Mouse (Mus musculus): ENCODE data around the gene 3110021N24Rik. TPM values are rescaled to one million over a fixed set of nuclear protein-coding genes. Genes with fewer than 3 reads are reported as not detected.

The 3110021N24Rik gene
- polyA plus RNA-seq, 1 experiment from 2014 or later: 1.4 TPM

- H3K4me2 ChIP-seq: no peak overlapping the region
- H3K36me3 ChIP-seq: no peaks in the 10 kb centered on the region
- peaks cover 4% of the 10 kb centered on the region for H3K4me1 ChIP-seq
- ATAC-seq (replicated peaks; ENCODE audit: low FRiP score): 0 out of 2 replicates have a peak, but pooled peaks have one; percentile 62
- WGBS: 64% methylated on average over 2 of the region's 2 CpGs
- H3K27me3 ChIP-seq: no peaks in the 10 kb centered on the region
- H3K27ac ChIP-seq: no peak overlapping the region
- no peak overlapping the region for H3K9ac ChIP-seq
- H3K4me3 ChIP-seq (replicated peaks): no peak overlapping the region
- no peaks in the 10 kb centered on the region for H3K9me3 ChIP-seq (replicated peaks)
These were observed 78.8 kb downstream of the 3110021N24Rik start for GRCm38 (mm10) chr4:108798083-108798830.

GRCm38 (mm10) chr4:108803535-108803934 is 84.1 kb downstream of the 3110021N24Rik start:
- Histone ChIP-seq H3K9ac (no peak overlapping the region), H3K27me3 (no peaks in the 10 kb centered on the region), H3K4me1 (no peaks in the 10 kb centered on the region), H3K4me2 (no peak overlapping the region), H3K4me3 (replicated peaks) (no peak overlapping the region), H3K36me3 (no peaks in the 10 kb centered on the region), H3K27ac (no peak overlapping the region), H3K9me3 (replicated peaks) (no peaks in the 10 kb centered on the region)
- ATAC-seq (replicated peaks; ENCODE audit: low FRiP score): no peak
- WGBS: 76% methylated on average over 2 of the region's 2 CpGs

DNA sequence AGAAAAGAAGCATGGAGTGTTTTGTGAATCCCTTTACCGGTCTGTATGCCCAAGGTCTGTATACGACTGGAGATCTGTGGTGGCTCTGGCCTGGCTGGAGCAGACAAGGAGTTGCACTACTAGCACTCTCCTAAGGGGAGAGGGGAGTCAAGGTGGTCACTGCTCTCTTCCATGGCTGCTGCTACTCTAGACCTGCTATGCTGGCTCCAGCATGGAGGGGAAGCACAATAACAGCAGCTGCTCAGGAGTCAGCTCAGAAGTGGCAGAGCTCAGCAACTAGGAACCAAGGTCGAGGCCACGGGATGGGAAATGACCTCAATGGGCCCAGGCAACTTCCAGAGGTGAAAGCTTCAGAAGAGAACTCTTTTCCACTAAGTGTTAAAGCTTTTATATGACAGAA is 91.7 kb downstream of the 3110021N24Rik start:
- 59% methylated on average over 4 of the region's 4 CpGs for WGBS
- Histone ChIP-seq H3K4me3 (replicated peaks) (no peak overlapping the region), H3K36me3 (peaks cover 12% of the 10 kb centered on the region; the same call in 1 of the 2 replicates), H3K27me3 (no peaks in the 10 kb centered on the region), H3K9me3 (replicated peaks) (no peaks in the 10 kb centered on the region), H3K4me2 (no peak overlapping the region), H3K4me1 (no peaks in the 10 kb centered on the region), H3K27ac (no peak overlapping the region), H3K9ac (no peak overlapping the region)
- no peak for ATAC-seq (replicated peaks; ENCODE audit: low FRiP score)

DNA sequence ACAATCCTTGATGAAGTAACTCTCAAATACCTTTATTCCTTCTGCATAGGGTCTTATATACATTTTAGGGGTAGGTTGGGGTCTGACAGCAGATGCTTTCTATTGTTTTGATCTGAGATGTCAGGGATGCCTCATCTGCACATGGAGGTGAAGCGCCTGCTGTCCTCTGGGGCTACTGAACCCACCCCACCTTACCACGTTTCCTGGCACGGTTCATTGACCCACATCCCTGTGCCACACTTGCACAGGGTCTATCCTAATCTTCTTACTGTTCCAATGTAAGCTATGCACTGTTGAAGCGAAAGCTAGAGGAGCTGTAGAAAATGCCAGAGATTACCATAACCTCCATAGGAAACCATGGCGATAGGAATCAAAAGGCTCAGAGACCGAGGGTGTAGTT is 92.1 kb downstream of the 3110021N24Rik start:
- no peak overlapping the region for H3K9ac ChIP-seq
- no peak overlapping the region for H3K4me2 ChIP-seq
- H3K36me3 ChIP-seq: peaks cover 12% of the 10 kb centered on the region; the same call in 1 of the 2 replicates
- no peak for ATAC-seq (replicated peaks; ENCODE audit: low FRiP score)
- no peak overlapping the region for H3K4me3 ChIP-seq (replicated peaks)
- no peaks in the 10 kb centered on the region for H3K4me1 ChIP-seq
- no peaks in the 10 kb centered on the region for H3K27me3 ChIP-seq
- WGBS: 65% methylated on average over 6 of the region's 6 CpGs
- no peak overlapping the region for H3K27ac ChIP-seq
- H3K9me3 ChIP-seq (replicated peaks): no peaks in the 10 kb centered on the region

DNA sequence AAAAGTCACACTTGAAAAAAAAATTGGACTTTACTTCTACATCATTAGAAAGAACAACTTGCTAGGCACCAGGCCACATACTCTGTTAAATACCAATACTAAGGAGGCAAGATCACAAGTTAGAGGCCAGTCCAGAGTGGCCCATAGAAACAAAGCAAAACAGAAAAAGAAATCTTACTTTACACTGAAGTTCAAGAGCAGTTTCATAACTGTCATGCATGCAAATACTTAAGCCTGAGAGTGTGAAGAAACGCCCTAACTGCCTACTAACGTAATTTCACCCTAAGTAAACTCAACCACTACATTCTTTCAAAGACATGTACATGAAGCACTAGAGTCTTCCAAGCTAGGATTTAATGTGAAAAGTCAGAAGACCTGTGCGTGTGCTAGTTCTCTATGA is 106.2 kb downstream of the 3110021N24Rik start:
- peaks cover 88% of the 10 kb centered on the region for H3K36me3 ChIP-seq
- no peaks in the 10 kb centered on the region for H3K4me1 ChIP-seq
- no peak overlapping the region for H3K4me2 ChIP-seq
- no peaks in the 10 kb centered on the region for H3K27me3 ChIP-seq
- no peak overlapping the region for H3K4me3 ChIP-seq (replicated peaks)
- no peaks in the 10 kb centered on the region for H3K9me3 ChIP-seq (replicated peaks)
- no peak for ATAC-seq (replicated peaks; ENCODE audit: low FRiP score)
- H3K27ac ChIP-seq: no peak overlapping the region
- H3K9ac ChIP-seq: no peak overlapping the region
- WGBS: 95% methylated on average over 3 of the region's 3 CpGs

DNA sequence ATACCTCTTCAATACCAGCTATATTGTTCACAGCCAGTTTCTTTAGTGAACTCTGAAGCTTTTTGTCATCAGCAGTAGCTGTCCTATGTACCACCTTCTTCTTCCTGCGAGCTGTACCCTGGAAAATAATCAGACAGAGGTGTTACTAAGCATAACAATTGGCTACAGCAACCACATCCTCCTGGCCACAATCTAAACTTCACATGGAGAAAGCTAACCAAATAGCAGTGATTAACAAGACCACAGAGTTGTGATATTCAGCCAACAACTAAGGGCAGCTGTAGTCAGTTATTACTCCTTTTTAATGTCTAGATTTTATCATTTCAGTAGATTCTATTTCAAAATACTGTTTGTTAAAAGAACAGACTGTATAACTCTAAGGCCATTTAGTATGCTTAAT is 106.6 kb downstream of the 3110021N24Rik start:
- no peak overlapping the region for H3K27ac ChIP-seq
- H3K4me2 ChIP-seq: no peak overlapping the region
- H3K4me3 ChIP-seq (replicated peaks): no peak overlapping the region
- peaks cover 84% of the 10 kb centered on the region for H3K36me3 ChIP-seq
- ATAC-seq (replicated peaks; ENCODE audit: low FRiP score): no peak
- 90% methylated on average over 1 of the region's 1 CpGs for WGBS
- H3K9me3 ChIP-seq (replicated peaks): no peaks in the 10 kb centered on the region
- no peaks in the 10 kb centered on the region for H3K27me3 ChIP-seq
- no peak overlapping the region for H3K9ac ChIP-seq
- H3K4me1 ChIP-seq: no peaks in the 10 kb centered on the region

DNA sequence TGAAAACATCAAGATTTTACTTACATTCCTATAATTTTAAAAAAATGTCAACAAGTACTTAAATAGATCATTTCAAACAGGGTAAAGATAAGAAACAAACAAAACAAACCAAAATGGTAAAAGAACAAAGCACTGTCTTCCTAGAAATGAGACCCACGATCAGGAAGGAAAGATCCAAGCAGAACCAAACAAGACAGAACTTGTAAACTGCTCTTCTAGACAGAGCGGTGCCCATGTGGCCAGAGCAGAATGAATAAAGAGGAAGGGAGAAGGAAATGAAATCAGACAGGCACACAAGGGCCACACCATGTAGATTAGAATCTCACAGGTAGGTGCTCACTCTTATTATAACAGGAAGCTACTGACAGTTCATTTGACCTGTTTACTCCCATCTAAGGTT is 107.2 kb downstream of the 3110021N24Rik start:
- Histone ChIP-seq H3K36me3 (peaks cover 79% of the 10 kb centered on the region), H3K27ac (no peak overlapping the region), H3K9ac (no peak overlapping the region), H3K4me2 (no peak overlapping the region), H3K27me3 (no peaks in the 10 kb centered on the region), H3K4me1 (peaks cover 1% of the 10 kb centered on the region), H3K9me3 (replicated peaks) (no peaks in the 10 kb centered on the region), H3K4me3 (replicated peaks) (no peak overlapping the region)
- ATAC-seq (replicated peaks; ENCODE audit: low FRiP score): no peak
- WGBS: 91% methylated on average over 2 of the region's 2 CpGs

- H3K27ac ChIP-seq: no peak overlapping the region
- no peaks in the 10 kb centered on the region for H3K9me3 ChIP-seq (replicated peaks)
- WGBS: 95% methylated on average over 1 of the region's 1 CpGs
These were observed 111.2 kb downstream of the 3110021N24Rik start for GRCm38 (mm10) chr4:108830698-108831097.

More at GRCm38 (mm10) chr4:108830698-108831097, 111.2 kb downstream of the 3110021N24Rik start:
- Histone ChIP-seq H3K4me2 (no peak overlapping the region), H3K9ac (no peak overlapping the region), H3K27me3 (no peaks in the 10 kb centered on the region), H3K4me1 (peaks cover 15% of the 10 kb centered on the region), H3K36me3 (peaks cover 42% of the 10 kb centered on the region), H3K4me3 (replicated peaks) (no peak overlapping the region)
- no peak for ATAC-seq (replicated peaks; ENCODE audit: low FRiP score)

Other genes starting within 250 kb of the 3110021N24Rik start
- gene Prpf38a, start 140.3 kb upstream of the 3110021N24Rik start, polyA plus RNA-seq (2015; fragmentation: Nextera tagmentation; extraction: Ambion mirVana): 87.8 and 88.8 TPM in 2 replicates
- gene Orc1, start 140.2 kb upstream of the 3110021N24Rik start, polyA plus RNA-seq (2015; fragmentation: Nextera tagmentation; extraction: Ambion mirVana): 10.7 and 12.0 TPM in 2 replicates
- gene Cc2d1b, start 99.7 kb upstream of the 3110021N24Rik start, polyA plus RNA-seq (2015; fragmentation: Nextera tagmentation; extraction: Ambion mirVana): 29.2 and 32.3 TPM in 2 replicates
- 4.7 and 6.1 TPM in 2 replicates for gene Zfyve9, start 61.1 kb downstream of the 3110021N24Rik start, polyA plus RNA-seq (2015; fragmentation: Nextera tagmentation; extraction: Ambion mirVana)
- gene Btf3l4, start 114.0 kb downstream of the 3110021N24Rik start, polyA plus RNA-seq (2015; fragmentation: Nextera tagmentation; extraction: Ambion mirVana): 162 and 177 TPM in 2 replicates
- gene Txndc12, start 115.0 kb downstream of the 3110021N24Rik start, polyA plus RNA-seq (2015; fragmentation: Nextera tagmentation; extraction: Ambion mirVana): 111 and 112 TPM in 2 replicates
- gene Kti12, start 128.1 kb downstream of the 3110021N24Rik start, polyA plus RNA-seq (2015; fragmentation: Nextera tagmentation; extraction: Ambion mirVana): 62.3 and 65.1 TPM in 2 replicates
- 1.1 and 1.6 TPM in 2 replicates for gene A730015C16Rik, start 129.0 kb downstream of the 3110021N24Rik start, polyA plus RNA-seq (2015; fragmentation: Nextera tagmentation; extraction: Ambion mirVana)
- gene Rab3b, start 159.4 kb downstream of the 3110021N24Rik start, polyA plus RNA-seq (2015; fragmentation: Nextera tagmentation; extraction: Ambion mirVana): 23.9 and 28.8 TPM in 2 replicates